Mouse (Mus musculus) heart, postnatal 4 days (tissue): ENCODE measurements around the gene Cyfip1. TPM values are rescaled to one million over a fixed set of nuclear protein-coding genes. Genes with fewer than 3 reads are reported as not detected.
A peak's percentile ranks its signal among the peaks of the same experiment; 100 is the strongest.
"Not testable (repeated sequence)": the region's sequence is repeated elsewhere in the genome, so short reads cannot be mapped to it uniquely, and the experiment has no call there.

Experiments
- DNase-seq: peaks from one replicate; pipeline ENCODE4 v3.0.0; 2021
- total RNA-seq, 2 experiments: library from RNA; stranded (reverse); gene quantifications; 2 replicates each; pipeline ENCODE4 v1.2.3; 2021

The Cyfip1 gene
- total RNA-seq, 2 experiments from 2014 or later: 58.9 to 59.1 TPM

GRCm38 (mm10) chr7:55865750-55866416 is 24.3 kb downstream of the Cyfip1 start:
- no peak for DNase-seq

- DNase-seq: no peak
These were observed 26.7 kb downstream of the Cyfip1 start for GRCm38 (mm10) chr7:55868247-55868646.

DNA sequence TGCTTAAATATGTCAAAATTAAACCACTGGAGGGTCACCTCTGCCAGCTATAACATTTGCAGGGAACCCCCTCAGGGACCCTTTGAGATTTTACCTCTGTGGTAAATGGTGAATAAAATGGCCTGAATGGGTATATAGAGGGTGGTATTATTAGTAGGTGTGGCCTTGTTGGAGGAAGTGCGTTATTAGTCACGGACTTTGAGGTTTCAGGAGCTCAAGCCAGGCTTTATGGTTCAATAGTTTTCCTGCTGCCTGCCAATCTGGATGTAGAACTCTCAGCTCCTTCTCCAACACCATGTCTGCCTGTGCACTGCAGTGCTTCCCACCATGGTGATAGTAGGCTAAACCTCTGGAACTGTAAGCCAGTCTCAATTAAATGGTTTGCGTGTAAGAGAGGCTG is 27.7 kb downstream of the Cyfip1 start:
- DNase-seq: no peak

- DNase-seq: no peak
These were observed 28.9 kb downstream of the Cyfip1 start for GRCm38 (mm10) chr7:55870340-55871020.

DNA sequence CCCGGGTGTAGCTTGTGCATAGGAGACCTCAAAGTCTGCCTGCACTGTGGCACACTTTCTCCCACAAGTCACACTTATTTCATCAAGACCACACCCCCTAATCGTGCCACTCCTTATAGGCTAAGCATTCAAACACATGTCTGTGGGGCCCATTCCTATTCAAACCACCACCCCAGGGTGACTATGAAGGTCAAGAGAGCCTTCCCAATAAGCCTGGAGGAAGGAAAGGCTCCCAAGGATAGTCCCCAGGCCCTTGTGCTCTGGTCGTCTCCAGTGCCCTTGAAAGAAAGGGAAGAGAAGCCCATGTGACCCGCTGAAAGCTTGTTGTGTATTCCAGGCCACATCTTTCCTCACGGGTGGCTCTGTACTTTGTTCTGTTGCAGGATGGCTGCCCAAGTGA is 29.9 kb downstream of the Cyfip1 start:
- no peak for DNase-seq

DNA sequence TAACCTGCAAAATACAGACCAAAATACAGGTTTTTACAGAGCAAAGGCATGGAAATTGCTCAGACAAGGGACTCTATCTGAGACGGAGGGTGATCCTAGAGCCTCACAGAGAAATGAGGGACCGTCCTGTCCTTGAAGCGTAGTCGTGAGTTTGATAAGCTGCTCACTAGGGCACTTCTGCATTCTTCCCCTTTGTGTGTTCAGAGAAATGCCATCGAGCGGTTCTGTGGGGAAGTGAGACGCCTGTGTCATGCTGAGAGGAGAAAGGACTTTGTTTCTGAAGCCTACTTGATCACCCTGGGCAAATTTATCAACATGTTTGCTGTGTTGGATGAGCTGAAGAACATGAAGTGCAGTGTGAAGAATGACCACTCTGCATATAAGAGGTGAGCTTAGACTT is 33.2 kb downstream of the Cyfip1 start:
- DNase-seq: no peak

DNA sequence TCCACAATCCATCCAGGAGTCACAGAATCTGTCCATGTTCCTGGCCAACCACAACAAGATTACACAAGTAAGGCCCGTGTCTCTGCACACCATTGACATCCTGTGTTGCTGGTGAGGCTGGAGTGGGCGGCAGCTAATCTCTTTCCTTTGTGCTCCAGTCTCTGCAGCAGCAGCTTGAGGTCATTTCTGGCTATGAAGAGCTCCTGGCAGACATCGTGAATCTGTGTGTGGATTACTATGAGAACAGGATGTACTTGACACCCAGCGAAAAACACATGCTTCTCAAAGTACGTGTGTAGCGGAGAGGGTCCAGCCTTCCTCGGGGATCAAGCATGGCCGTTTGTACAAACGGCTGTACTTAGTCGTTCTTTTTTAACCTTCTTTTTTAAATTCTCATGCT is 36.2 kb downstream of the Cyfip1 start:
- peak; percentile 65 for DNase-seq

- no peak for DNase-seq
These were observed 39.3 kb downstream of the Cyfip1 start for GRCm38 (mm10) chr7:55880882-55881281.

DNA sequence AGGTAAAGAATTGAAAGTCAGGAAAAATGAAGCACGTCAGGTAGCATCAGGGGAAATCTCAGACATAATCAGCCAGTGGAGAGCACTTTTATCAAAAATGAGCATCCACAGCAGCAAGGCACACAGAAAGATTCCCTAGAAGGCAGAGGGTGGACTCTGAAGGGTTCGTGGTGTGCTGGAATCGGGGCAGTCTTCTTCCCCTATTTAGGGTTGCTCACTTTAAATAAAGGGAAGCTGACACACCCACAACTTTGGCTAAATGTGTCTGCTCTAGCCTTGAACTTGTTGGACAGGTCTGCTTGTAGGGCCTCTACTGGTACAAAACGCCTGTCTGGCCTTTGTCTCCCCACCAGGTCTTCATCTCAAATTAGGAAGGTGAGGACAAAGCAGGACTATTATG is 47.1 kb downstream of the Cyfip1 start:
- no peak for DNase-seq

DNA sequence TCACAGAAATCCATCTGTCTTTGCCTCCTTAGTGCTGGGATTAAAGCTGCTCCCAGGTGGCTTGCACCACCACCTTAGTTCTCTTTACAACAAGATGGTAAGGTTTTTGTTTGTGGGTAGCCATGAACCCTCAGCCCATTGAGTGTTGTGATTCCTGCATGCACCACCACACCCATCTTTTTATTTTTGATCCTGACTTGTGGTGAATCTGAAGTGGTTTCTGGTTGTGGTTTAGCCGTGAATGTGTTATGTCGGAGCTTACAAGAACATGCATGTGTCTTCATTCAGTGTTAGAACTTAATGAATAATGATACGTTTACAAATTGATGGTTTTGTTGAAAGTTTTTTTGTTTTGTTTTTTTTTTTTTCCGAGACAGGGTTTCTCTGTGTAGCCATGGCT is 48.5 kb downstream of the Cyfip1 start:
- DNase-seq: no peak

DNA sequence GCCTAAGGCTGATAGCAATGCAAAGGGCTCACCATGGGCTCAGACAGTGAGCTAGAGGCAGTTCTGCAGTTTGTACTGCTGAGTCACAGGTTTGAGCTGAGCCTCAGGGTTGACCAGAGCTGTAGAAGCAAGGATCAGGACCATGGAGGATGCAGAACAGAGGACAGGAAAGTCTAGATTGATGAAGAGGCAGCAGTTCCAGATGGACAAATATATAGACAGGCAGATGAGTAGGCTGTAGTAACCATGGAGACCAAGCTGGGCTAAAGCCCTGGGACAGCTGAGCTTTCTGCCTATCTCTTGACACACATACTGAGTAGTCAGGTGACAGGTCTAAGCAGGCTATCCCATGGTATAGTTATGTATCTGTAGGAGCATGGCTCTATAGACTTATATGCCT is 49.2 kb downstream of the Cyfip1 start:
- no peak for DNase-seq

GRCm38 (mm10) chr7:55891797-55892196 is 50.3 kb downstream of the Cyfip1 start:
- DNase-seq: no peak

GRCm38 (mm10) chr7:55903766-55904165 is 62.2 kb downstream of the Cyfip1 start:
- DNase-seq: no peak

- no peak for DNase-seq
These were observed 63.9 kb downstream of the Cyfip1 start for GRCm38 (mm10) chr7:55905449-55905848.

DNA sequence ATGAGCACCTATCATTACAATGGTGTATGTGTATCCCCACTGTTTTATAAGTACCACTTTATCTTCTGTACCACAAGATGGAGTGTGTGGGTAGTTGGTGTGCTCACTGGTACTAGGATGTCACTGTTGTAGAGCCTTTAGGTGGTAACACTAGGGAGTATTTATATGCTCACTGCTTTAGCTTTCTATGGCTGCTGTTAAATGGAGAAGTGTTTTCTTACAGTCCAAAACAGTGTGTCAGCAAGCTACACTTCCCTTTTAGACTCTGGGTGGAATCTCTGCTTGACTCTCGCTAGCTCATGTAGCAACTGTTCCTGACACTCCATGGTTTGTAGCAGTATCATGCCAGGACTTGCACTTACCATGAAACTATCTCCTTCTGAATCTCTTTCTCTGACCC is 68.0 kb downstream of the Cyfip1 start:
- DNase-seq: no peak

DNA sequence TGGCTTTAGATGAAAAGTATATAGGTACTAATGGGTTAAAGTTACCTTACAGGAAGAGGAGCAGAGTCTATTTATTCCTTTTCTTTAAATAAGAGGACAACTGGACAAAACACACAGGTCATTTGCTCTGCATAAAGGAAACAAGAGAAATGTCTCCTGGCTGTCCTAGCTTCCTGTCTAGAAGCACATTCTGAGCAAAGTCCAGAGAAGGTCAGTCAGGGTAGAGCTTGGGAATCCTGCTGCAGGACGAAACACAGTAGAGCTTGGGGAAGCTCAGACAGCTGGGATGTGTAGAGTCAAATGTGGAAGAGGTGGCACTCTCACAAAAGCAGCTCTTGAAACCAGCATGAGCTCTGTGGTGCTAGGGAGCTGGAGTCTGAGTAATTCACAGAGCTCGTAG is 68.8 kb downstream of the Cyfip1 start:
- DNase-seq: no peak

DNA sequence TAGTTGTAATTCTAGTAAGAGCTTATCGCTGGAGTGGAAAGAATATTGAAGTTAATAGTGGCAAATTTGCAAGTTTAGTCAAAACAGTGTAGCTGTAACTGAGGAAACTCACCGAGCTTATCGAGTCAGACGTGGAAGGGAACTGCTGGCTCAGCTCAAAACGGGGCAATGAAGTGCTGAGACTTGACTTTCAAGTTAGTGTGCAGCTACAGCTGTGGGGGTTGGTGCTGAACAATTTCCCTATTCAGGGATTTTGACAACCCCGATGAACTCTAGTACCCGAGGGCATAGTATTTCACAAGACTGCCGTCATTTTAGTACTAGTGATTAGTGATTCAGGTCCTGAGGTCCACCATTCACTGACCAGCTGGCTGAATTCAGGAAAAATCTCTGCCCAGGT is 69.8 kb downstream of the Cyfip1 start:
- DNase-seq: no peak

DNA sequence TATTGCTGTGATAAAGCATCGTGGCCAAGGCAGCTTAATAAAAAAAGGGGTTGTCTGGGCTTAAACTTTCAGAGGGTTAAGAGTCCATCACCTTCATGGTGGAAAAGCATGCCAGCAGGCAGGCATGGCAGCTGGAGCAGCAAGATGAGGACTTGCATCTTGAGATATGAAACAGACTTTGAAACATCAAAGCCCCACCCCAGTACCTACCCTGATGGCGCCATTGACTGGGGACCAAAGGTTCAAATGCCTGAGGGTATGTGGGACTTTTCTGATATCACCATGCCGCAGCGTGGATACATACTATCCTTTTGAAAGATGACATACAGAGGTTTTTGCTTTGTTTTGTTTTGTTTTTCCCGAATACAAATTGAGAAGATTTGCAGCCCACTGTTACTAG is 70.6 kb downstream of the Cyfip1 start:
- no peak for DNase-seq

- DNase-seq: not testable (repeated sequence)
These were observed 76.8 kb downstream of the Cyfip1 start for GRCm38 (mm10) chr7:55918365-55918764.

- no peak for DNase-seq
These were observed 85.7 kb downstream of the Cyfip1 start for GRCm38 (mm10) chr7:55927262-55927661.

- DNase-seq: no peak
These were observed 87.1 kb downstream of the Cyfip1 start for GRCm38 (mm10) chr7:55928649-55929048.

DNA sequence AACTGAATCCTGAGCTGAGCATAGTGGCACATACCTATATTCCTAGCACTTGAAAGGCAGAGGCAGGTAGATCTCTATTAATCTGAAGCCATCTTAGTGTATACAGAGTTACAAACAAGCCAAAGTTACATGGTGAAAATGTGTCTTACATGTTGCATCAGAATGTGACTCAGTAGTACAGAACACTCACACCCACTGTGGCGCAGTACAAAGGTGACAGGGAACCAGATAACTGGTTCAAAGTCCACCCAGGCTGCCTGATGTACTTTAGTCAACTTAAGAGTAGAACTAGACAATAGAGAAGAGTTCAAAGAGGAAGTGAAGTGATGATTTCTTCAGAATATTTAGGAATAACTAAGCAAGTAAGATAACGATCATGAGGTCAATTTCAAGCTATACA is 93.5 kb downstream of the Cyfip1 start:
- no peak for DNase-seq

DNA sequence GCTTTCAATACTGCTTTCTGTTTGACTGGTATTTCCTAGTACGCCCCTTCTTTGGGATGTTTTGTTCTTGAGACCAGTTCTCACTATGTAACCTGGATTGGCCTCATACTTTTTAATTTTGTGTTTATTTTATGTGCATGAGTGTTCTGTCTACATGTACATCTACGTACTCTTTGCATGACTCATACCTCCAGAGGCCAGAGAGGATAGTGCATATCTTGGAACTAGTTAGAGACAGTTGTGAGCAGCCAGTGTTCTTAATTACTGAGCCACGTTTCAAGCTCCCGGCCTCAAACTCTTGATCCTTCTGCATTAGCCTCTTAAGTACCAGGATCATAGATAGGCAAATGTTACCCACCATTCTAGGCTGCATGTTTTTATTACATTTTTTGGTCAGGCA is 96.8 kb downstream of the Cyfip1 start:
- no peak for DNase-seq

DNA sequence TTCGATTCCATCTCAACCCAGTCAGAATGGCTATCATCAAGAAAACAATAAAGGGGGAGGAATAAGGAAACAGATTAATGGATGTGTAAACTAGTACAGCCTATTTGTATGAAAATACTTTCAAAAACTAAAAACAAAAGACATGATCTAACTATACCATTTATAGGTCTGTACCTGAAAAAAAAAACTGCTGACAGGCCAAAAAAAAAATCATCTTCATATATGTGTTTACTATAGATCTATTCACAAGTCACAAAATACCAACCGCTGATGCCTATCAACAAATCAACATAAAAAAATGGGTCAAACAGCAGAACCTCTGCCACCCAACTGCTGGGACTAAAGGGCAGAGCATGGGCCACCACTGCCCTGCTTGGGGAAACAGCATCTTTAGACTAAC is 114.5 kb downstream of the Cyfip1 start:
- DNase-seq: no peak

GRCm38 (mm10) chr7:55957178-55957577 is 115.6 kb downstream of the Cyfip1 start:
- no peak for DNase-seq
